Mouse (Mus musculus): Measurements from ENCODE around the gene Rtl8c. TPM values are rescaled to one million over a fixed set of nuclear protein-coding genes. Genes with fewer than 3 reads are reported as not detected.
A peak's percentile ranks its signal among the peaks of the same experiment; 100 is the strongest.
"Not testable (repeated sequence)": the region's sequence is repeated elsewhere in the genome, so short reads cannot be mapped to it uniquely, and the experiment has no call there.

The Rtl8c gene
- 5.2 and 7.2 TPM in 2 replicates for polyA plus RNA-seq (2012; ENCODE audit: insufficient read depth, insufficient read length, missing spikeins)

GRCm38 (mm10) chrX:53607242-53608121, at the start of gene Rtl8c:
TSS of gene Rtl8c (plus strand) at chrX:53608032.
- no peak for TF ChIP-seq CTCF (IDR thresholded peaks at IDR 0.05; ENCODE audit: low read depth, low read length)
- H3K4me1 ChIP-seq (ENCODE audit: control insufficient read depth, insufficient read depth, low read length): no peaks in the 10 kb centered on the region
- H3K4me3 ChIP-seq (ENCODE audit: insufficient read depth, low read length): peak within 1 kb of the TSS; percentile 60
- H3K27ac ChIP-seq (ENCODE audit: insufficient read depth, low read depth, low read length): no peak within 1 kb of the TSS

- Histone ChIP-seq H3K4me1 (ENCODE audit: control insufficient read depth, insufficient read depth, low read length) (no peaks in the 10 kb centered on the region), H3K4me3 (ENCODE audit: insufficient read depth, low read length) (no peak overlapping the region), H3K27ac (ENCODE audit: insufficient read depth, low read depth, low read length) (no peak overlapping the region)
- TF ChIP-seq POLR2A (IDR thresholded peaks at IDR 0.05; ENCODE audit: borderline replicate concordance, low read depth, low read length) (no peak), CTCF (IDR thresholded peaks at IDR 0.05; ENCODE audit: low read depth, low read length) (no peak)
Observed at GRCm38 (mm10) chrX:53579311-53579710, 28.5 kb upstream of the Rtl8c start.

- not testable (repeated sequence) for H3K4me3 ChIP-seq (ENCODE audit: insufficient read depth, low read length); H3K4me1 ChIP-seq (ENCODE audit: control insufficient read depth, insufficient read depth, low read length); H3K27ac ChIP-seq (ENCODE audit: insufficient read depth, low read depth, low read length)
Observed at GRCm38 (mm10) chrX:53581407-53581806, 26.4 kb upstream of the Rtl8c start.

GRCm38 (mm10) chrX:53583404-53583803, 24.4 kb upstream of the Rtl8c start:
- not testable (repeated sequence) for H3K27ac ChIP-seq (ENCODE audit: insufficient read depth, low read depth, low read length); H3K4me3 ChIP-seq (ENCODE audit: insufficient read depth, low read length); H3K4me1 ChIP-seq (ENCODE audit: control insufficient read depth, insufficient read depth, low read length)

GRCm38 (mm10) chrX:53599993-53600392, 7.8 kb upstream of the Rtl8c start:
- H3K4me1 ChIP-seq (ENCODE audit: control insufficient read depth, insufficient read depth, low read length); H3K4me3 ChIP-seq (ENCODE audit: insufficient read depth, low read length); H3K27ac ChIP-seq (ENCODE audit: insufficient read depth, low read depth, low read length): not testable (repeated sequence)

GRCm38 (mm10) chrX:53606176-53606575, 1.7 kb upstream of the Rtl8c start:
- not testable (repeated sequence) for H3K4me1 ChIP-seq (ENCODE audit: control insufficient read depth, insufficient read depth, low read length); H3K4me3 ChIP-seq (ENCODE audit: insufficient read depth, low read length); H3K27ac ChIP-seq (ENCODE audit: insufficient read depth, low read depth, low read length)

- Histone ChIP-seq H3K4me3 (ENCODE audit: insufficient read depth, low read length) (peak overlapping the region; percentile 60), H3K4me1 (ENCODE audit: control insufficient read depth, insufficient read depth, low read length) (no peaks in the 10 kb centered on the region), H3K27ac (ENCODE audit: insufficient read depth, low read depth, low read length) (no peak overlapping the region)
- TF ChIP-seq POLR2A (IDR thresholded peaks at IDR 0.05; ENCODE audit: borderline replicate concordance, low read depth, low read length): no peak
- no peak for TF ChIP-seq CTCF (IDR thresholded peaks at IDR 0.05; ENCODE audit: low read depth, low read length)
Observed at GRCm38 (mm10) chrX:53608122-53608813, 436 bp downstream of the Rtl8c start.

GRCm38 (mm10) chrX:53608879-53609278, 1.0 kb downstream of the Rtl8c start, which contains the start of gene Gm14597:
TSS of gene Gm14597 (minus strand) at chrX:53608979.
- H3K4me3 ChIP-seq (ENCODE audit: insufficient read depth, low read length): peak within 1 kb of the TSS; percentile 60
- H3K4me1 ChIP-seq (ENCODE audit: control insufficient read depth, insufficient read depth, low read length); H3K27ac ChIP-seq (ENCODE audit: insufficient read depth, low read depth, low read length): not testable (repeated sequence)

- TF ChIP-seq POLR2A (IDR thresholded peaks at IDR 0.05; ENCODE audit: borderline replicate concordance, low read depth, low read length) (no peak), CTCF (IDR thresholded peaks at IDR 0.05; ENCODE audit: low read depth, low read length) (no peak)
- H3K4me1 ChIP-seq (ENCODE audit: control insufficient read depth, insufficient read depth, low read length): no peaks in the 10 kb centered on the region
- no peak overlapping the region for H3K4me3 ChIP-seq (ENCODE audit: insufficient read depth, low read length)
- no peak overlapping the region for H3K27ac ChIP-seq (ENCODE audit: insufficient read depth, low read depth, low read length)
Observed at GRCm38 (mm10) chrX:53610571-53610970, 2.7 kb downstream of the Rtl8c start.

- H3K4me1 ChIP-seq (ENCODE audit: control insufficient read depth, insufficient read depth, low read length); H3K4me3 ChIP-seq (ENCODE audit: insufficient read depth, low read length); H3K27ac ChIP-seq (ENCODE audit: insufficient read depth, low read depth, low read length): not testable (repeated sequence)
Observed at GRCm38 (mm10) chrX:53611395-53611794, 3.6 kb downstream of the Rtl8c start.

- H3K4me1 ChIP-seq (ENCODE audit: control insufficient read depth, insufficient read depth, low read length); H3K4me3 ChIP-seq (ENCODE audit: insufficient read depth, low read length); H3K27ac ChIP-seq (ENCODE audit: insufficient read depth, low read depth, low read length): not testable (repeated sequence)
Observed at GRCm38 (mm10) chrX:53638107-53638506, 30.3 kb downstream of the Rtl8c start.

GRCm38 (mm10) chrX:53642604-53642979, 34.8 kb downstream of the Rtl8c start:
- H3K4me3 ChIP-seq (ENCODE audit: insufficient read depth, low read length); H3K4me1 ChIP-seq (ENCODE audit: control insufficient read depth, insufficient read depth, low read length); H3K27ac ChIP-seq (ENCODE audit: insufficient read depth, low read depth, low read length): not testable (repeated sequence)

- H3K4me1 ChIP-seq (ENCODE audit: control insufficient read depth, insufficient read depth, low read length); H3K27ac ChIP-seq (ENCODE audit: insufficient read depth, low read depth, low read length): not testable (repeated sequence)
- H3K4me3 ChIP-seq (ENCODE audit: insufficient read depth, low read length): peak within 1 kb of the TSS; percentile 25
Observed at GRCm38 (mm10) chrX:53642980-53643961, 35.4 kb downstream of the Rtl8c start, which contains the start of gene Rtl8a. TSS of gene Rtl8a (minus strand) at chrX:53643682.
